Mouse (Mus musculus) thymus, postnatal 10 days (tissue): ENCODE data around the gene 1700029P11Rik.

Experiments
- DNase-seq, 2 experiments: peaks; one replicate each; pipeline ENCODE4 v3.0.0; 2021; ENCODE audit warnings: low spot score in 2 of 2

1700029P11Rik gene

DNA sequence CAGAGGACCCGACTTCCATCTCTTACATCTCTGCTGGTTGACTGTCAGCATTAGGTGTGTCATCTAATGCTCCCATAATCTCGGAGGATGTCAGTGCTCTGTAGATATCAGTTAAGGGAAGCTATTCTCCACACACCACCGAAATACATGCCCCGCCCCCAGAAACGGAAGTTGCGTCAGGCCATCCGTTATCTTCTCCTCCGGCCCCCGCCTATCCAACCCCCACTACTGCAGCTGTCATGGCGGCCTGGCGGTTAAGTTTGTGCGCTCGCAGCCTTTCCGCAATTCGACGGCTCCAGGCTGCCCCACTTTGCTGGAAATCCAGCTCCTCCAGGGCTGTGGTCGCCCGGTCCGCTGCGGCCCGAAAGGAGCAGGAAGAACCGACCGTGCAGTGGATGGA, at the start of gene 1700029P11Rik:
Gene 1700029P11Rik, plus strand, starts transcription at position 220 of the 400 bp plus-strand sequence.
- no peak for DNase-seq

DNA sequence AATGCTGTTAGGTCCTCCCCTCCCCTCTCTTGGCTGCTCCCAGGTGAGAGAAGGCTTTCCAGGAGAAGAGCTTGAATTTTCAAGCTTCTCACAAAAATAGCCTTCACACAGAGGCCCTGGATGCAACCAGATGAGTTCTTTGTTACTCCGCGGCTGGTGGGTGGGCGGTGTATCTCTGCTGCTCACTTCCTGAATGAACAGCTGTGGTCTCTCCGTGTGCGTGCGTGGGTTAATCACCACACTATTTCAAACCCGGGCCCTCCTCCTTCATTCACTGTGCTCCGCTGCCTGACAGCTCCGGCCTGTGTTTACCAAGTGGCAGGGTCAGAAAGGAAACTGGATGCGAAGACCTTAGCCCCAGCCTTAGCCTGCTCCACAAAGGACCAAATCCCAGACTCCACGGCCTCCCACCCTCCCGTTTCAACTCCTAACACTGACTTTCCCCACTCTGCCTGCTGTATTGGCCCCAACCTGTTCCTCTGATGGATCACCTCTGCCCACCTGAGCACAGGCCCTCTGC, 47.3 kb upstream of the 1700029P11Rik start:
- peak; percentile 27 to 48 for DNase-seq

DNA sequence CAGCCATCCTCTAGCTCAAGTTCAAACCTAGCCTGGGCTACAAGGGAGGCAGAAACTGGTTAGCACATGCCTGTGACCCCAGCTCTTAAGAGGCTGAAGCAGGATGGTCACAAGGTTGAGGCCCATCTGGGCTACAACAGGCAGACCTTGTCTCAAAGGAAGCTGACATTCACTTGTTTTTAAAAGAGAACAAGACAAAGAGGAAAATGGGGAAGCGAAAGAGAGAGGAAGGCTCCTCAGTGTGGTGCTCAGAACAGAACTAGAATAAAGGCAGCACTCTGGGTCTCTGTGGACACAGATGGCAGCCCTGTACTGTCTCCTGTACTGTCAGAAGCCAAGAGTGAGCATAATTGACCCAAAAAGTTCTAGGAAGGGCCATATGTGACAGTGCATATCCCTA, 46.4 kb upstream of the 1700029P11Rik start:
- DNase-seq = no peak

DNA sequence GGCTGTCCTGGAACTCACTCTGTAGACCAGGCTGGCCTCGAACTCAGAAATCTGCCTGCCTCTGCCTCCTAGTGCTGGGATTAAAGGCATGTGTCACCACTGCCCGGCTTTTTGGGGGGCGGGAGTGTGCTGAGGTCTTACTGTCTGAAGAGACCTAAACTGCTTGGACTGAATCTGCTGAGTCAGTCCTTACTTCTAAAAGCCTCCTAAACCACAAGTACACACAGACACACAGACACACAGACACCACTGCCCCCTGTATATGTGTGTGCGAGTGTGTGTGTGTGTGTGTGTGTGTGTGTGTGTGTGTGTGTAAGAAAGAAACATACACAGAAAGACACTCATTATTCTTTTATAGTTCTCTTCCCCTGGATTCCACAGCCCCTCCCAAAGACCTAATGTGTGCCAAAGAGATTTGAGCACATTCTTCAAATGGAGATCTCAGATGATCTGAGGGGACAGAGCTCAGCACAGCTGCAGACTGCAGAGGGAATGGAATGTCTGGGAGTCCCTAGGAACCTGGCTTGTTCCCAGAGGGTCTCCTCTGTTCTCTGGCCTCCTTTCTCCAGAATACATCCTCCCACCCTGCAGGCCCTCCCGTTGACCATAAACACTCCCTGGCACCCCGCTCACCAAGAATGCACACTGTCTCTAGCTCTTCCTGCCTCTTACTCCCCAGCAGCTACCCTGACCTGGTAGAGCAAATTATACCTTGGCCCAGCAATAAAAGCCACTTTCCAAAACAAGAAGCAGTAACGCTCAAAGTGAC, 44.3 kb upstream of the 1700029P11Rik start:
- DNase-seq = no peak

DNA sequence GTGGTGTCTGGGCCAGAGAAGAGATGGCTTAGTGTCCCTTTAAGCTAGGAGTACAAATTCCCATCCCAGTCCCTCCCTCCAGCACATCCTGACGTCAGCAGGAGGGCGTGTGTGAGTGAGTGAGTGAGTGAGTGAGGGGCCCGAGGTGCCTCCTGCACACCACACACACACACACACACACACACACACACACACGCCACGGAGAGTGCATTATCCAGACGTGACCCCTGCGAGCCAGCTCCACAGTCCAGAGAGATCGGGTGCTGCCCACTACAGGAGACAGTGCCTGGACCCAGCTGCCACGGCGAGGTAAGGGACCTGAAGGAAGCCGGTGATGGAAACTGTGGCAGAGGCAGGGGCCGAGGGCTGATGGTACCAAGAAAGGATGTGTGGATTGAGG, 43.7 kb upstream of the 1700029P11Rik start, which contains the start of gene Csdc2:
Gene Csdc2, plus strand, starts transcription at position 81 of the 400 bp plus-strand sequence.
- DNase-seq = no peak

DNA sequence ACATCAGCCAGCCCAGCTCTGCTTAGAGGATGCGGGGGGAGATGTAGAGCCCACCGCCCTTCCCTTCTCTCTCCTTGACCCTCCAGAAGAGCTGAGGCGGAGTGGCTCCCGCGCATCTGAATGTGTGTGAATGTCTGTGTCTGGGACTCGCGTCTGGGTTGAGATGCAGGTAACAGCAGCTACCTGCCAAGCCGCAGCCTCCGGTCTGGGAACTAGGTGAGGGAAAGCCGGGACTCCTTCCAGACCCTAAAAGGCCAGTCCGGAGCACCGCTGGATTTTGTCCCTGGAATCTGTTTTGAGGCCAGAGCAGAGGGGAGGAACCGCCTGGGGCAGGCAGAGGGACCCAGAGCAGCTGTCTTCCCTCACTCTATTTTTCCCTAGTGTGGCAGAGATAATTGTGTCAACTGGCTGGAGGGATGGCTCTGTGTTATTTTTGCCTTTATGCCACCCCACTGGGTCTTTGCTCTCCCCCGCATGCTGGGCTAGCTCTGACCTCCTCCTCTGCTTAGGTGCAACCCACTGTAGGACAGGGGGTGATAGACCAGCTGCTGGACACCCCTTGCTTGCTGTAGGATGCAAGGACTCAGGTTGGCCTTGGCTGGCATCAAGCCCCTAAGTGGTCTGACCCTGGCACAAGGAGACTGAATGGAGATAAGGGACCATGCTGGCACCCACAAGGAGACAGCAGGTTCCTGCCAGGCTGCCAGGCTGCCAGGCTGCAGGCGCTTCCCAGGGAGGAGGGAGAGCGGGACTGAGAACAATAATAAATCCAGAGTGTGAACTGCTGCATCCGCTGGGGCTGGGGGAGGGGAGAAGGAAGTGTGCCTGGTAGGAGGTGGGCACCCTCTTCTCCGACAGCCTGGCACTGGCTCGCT, 43.0 kb upstream of the 1700029P11Rik start:
- no peak for DNase-seq

DNA sequence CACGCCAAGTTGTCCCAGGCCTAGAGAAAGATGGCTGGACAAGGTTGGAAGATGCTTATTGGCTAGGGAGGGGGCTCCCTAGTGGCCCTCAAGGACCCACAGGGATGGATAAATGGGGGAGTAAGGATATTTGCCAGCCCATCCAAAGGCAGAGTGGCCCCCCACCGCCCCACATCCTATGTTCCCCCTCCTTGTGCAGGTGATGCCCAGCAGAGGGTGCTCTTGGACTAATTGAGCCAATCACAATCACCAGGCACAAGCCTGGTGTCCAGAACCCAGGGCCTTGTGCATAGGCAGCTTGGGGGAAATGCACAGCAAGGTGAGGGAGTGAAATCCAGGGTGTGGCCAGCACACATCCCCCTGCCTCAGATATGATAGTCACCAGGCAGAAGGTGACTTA, 42.1 kb upstream of the 1700029P11Rik start:
- peak; percentile 15 to 36 for DNase-seq

DNA sequence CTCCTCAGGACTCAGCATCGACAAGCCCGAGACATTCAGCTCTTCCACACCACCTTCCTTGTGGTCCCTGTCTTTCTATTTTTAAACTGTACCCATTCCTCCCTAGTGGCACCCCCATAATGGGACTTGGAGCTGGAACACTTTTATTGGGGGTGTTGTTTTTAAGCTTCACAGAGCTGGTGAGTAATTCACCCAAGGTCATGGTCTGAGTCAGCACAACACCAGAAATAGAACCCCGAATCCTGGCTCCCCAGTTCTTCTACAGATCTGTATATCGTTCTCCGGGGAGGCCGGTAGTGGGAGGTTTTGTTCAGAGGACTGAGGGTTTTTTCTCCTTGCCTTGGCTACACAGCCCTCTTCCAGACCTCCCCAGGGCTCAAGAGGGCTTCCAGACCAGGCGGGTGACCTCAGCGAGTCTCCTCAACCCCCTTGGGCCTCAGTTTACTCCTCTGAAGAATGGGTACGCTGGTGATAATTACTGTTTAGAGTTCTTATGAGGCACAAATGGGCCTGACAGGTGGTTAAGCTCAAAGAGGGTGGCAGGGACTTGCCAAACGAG, 41.1 kb upstream of the 1700029P11Rik start:
- DNase-seq = no peak

DNA sequence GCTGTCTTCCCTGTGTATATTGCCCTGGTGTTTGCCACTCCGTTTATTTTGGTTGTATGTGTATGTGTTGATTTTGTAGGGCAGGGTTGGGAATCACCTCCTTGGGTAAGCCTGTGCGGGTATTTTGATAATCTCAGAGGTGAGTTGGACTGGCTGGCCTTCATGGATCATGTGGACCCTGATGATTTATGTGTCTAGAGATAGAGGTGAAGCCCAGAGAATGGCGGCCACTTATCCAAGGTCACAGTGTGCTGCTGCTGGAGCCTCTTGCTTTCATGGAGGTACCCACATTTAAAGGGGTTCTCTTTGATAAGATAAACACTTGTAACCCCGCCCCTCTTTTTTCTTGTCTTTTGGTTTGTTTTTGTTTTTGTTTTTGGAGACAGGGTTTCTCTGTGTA, 40.6 kb upstream of the 1700029P11Rik start:
- no peak for DNase-seq

DNA sequence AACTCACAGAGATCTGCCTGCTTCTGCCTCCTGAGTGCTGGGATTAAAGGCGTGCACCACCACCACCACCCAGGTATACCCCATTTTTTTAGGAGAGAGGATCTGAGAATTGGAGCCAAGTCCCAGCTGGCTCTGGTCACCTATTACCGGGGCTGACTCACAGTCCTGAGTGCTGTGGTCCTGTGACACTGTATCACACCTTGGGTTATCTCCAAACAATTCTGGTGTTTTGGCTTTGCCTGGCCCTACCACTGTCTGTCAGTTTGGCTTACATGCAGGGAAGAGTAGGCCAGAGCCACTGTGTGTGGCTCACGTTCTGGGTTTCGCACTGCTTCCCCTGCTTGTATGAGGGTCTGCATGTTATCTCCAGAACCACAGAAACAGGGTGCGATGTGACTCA, 40.1 kb upstream of the 1700029P11Rik start:
- no peak for DNase-seq

DNA sequence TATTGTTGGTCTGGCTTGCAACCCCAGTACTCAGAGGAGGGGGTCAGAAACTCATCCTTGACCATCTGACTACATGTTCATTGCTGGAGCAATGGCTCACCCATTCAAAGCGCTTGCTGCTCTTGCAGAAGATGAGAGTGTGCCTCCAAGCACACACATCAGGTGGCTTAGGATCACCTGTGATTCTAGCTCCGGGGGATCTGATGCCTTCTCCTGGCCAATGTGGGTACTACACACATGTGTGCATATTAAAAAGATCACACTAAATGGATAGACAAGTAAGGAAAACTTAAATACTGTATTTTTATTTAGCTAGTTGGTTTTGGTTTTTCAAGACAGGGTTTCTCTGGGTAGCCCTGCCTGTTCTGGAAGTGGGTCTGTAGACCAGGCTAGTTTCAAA, 39.3 kb upstream of the 1700029P11Rik start:
- no peak for DNase-seq

DNA sequence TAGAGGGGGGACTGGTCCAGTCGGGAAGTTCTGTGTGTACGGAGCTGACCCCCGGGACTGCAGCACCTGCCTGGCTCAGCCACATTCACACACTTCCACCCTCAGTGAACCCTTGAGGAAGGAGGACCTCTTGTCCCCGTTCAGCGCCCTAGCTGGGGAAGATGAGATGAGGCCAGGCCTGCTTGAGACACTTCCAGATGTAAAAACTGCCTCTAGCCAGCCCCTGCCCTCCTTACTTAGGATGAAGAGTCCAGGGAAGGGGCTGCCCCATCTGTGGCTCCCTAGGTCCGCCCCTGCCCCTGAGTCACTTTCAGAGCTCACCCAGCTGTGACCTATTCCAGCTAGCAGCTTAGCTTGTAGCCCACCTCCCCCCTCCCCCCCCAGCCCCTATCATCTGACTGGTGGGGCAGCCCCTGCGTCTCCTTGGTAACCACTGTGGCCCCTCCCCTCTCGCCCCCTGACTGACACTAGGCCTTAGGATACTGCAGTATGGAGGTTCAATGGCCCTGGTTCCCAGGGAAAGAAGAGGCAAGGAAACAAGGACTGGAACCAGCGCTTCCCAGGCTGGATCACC, 37.1 kb upstream of the 1700029P11Rik start:
- no peak for DNase-seq

DNA sequence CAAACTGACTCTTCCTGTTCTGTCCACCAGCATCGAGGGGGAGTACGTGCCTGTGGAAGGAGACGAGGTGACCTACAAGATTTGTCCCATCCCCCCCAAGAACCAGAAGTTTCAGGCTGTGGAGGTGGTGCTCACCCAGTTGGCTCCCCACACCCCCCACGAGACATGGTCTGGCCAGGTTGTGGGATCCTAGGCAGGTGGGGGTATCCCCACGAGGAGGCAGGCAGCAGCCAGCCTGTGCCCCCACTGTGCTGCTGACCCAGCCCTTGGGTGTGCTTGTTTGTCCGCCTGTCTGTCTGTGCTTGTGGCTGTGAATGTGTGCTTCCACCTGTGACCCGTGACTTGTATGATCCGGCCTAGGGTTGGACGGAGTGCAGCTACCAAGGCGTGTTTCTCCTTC, 31.3 kb upstream of the 1700029P11Rik start:
- DNase-seq = no peak

DNA sequence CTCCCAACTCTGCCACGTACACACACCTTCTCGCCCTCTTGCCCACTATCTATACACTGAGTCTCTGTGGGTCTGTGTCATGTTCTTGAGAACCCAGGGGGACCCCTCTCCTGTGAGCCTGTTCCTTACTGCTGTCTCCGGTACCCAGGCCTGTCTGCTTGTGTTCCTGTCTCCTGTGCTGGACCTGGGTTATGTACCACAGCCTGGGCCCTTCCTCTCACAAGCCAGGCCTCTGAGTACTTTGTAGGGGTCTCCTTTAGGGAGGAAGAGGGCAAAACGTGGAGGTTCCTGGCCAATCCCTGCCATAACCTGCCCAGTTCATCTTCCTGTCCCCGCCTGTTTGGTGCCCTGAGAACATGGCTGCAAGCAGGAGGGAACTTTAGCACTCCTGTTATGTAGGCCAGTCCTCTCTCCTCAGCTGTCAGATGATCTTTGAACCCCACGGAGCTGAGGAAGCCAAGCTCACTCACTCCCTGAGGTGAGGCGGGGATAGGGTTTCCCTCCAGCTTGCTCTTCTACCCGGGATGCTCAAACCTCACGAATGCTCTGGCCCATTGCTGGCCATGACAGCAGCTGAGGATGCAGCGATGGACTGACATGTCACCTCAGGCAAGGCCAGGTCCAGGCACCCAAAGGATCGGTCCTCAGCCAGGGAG, 30.7 kb upstream of the 1700029P11Rik start:
- DNase-seq = no peak

DNA sequence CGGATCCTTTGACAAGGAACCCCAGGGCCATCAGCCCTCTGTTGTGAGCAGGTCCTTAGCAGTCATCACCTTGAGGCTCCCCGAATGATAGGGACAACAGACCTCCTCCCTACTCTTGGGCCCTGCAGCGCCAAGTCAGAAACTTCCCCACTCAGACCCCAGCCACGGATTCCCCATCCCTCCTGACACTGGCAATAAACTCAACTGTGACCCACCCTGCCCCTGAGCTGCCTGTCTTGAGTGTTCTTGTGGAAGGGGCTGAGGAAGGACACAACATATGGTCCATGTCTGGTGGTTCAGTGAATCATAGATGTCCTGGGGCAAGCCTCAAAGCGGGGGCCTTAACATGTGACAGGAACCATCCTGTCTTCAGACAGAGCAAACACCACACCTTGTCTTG, 29.6 kb upstream of the 1700029P11Rik start:
- DNase-seq = no peak

DNA sequence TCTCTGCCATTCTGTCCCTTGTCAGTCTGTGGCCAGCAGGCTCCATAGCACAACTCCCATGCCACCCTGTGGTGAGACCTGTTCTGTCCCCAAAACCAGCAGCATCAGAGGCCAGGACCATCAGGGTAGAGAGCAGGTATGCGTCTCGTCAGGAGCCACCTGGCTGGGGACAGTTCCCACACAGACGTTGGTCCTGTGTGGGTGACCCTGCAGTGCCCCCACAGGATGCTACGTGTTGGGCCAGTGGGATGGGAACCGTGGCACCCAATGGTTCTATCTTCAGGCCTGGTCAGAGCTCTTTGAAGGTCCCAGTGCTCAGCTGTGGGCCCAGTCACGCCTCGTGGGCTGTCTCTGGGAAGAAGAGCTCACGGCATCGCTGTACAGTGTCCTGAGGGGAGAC, 29.2 kb upstream of the 1700029P11Rik start:
- no peak for DNase-seq

DNA sequence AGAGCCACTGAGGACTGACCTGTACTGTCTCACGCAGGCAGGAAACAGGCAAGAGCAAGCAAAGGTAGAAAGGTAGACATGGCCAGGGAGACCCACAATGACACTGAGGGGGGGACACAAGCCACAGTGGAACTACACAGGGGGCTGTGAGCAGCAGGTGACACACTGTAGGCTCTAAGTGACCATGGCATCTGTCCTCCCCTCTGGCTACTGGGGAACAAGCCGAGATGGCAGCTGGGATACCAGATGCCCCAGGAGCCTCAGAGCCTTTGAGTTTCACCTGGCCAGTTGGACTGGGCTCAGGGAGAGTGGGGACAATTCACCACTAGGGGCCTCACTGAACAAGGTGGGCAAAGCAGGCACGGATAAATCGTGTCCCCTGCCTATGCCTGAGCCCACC, 28.0 kb upstream of the 1700029P11Rik start:
- no peak for DNase-seq

DNA sequence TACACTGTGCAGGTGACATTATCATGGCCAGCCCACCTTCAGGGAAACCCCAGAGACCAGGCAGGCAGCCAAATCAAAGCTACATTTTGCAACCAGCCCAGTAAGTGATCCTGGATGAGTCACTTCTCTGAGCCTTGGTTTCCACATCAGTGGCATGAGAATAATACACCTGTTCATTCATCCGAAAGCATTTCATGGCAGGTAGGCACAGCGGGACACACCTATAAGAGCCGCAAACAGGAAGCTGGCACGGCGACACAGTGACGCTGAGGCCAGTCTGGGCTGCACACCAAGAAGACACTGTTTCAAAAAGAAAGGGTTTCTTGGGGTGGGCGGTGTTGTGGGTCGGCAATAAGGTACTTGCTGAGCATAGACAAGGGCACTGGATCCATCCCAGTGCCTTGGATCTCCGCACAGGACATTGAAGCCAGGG, 26.2 kb upstream of the 1700029P11Rik start:
- DNase-seq = no peak

DNA sequence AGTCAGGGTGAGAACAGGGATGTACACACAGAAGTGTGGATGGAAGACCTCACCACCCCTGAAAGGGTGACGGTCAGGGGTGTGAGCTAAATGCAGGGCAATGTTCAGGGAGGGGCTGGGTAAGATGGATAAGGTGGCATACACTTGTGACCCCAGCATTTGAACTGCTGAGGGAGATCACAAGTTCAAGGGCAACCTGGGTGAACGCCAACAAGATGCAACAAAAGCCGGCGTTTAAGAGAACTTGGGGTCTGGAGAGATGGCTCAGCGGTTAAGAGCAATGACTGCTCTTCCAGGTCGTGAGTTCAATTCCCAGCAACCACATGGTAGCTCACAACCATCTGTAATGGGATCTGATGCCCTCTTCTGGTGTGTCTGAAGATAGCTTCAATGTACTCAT, 25.6 kb upstream of the 1700029P11Rik start:
- DNase-seq = no peak

DNA sequence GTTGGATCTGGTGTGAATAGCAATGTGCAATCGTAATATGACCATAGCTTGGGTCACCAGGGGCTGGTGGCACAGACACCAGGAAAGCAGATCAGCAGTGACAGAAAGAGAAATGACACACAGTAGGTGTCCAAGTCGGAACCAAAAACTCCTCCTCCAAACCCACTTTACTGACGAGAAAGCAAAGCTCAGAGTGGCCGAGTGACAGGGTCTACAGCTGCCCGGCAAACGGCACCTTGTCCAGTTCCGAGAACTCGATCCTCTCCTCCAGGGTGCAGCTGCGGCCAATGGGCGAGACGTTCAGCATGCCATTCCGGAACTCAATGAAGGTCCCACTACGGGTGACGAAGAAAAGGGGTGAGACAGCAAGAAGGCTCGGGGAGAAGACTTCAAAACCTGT, 24.9 kb upstream of the 1700029P11Rik start:
- no peak for DNase-seq

DNA sequence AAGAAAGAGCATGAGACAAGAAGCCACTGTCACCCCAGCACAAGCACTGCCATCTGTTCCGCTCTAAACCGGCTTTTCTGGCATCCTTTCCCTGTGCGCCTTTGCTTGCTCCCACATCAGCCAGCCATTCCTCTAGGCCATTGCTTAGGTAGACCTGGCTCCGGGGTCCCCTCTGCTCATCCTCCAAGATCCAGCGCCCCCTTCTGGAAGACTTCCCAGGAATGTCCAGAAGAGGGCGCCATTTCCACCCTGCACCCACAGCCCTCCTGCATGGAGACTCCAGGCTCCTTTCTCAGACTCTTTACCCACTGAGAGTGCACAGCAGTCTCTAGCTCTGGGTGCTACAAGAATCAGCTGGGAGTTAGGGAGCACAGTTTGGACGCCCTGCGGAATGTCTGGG, 23.9 kb upstream of the 1700029P11Rik start:
- DNase-seq = peak; percentile 31 to 71
